Mouse (Mus musculus) thymus, adult 2 months (tissue): Measurements from ENCODE around the gene Cep295.

Source experiments
- CTCF ChIP-seq: fragments of 200-500 bp; IDR thresholded peaks from 2 replicates; pipeline ENCODE4 v1.5.1; 2012; ENCODE audit warnings: mild to moderate bottlenecking, control low read depth, low read length, moderate library complexity, borderline replicate concordance; ENCODE audit not compliant: control insufficient read depth, poor library complexity, insufficient read depth; ENCODE audit errors: extremely low read depth
- POLR2A ChIP-seq: fragments of 200-500 bp; IDR thresholded peaks from 2 replicates; pipeline ENCODE4 v1.6.1; 2012; ENCODE audit warnings: mild to moderate bottlenecking, low read length, control low read depth, moderate library complexity; ENCODE audit not compliant: control insufficient read depth, poor library complexity, insufficient read depth; ENCODE audit errors: extremely low read depth

GRCm38 (mm10) chr9:15276855-15277254, 80.7 kb downstream of the Cep295 start:
- no peak for TF ChIP-seq CTCF
- no peak for TF ChIP-seq POLR2A
